Mouse (Mus musculus) myocyte (in vitro differentiated cells): ENCODE results near the gene Gcnt3.

ENCODE experiments used
- CEBPB ChIP-seq: IDR thresholded peaks from 2 replicates; pipeline ENCODE4 v1.6.1; 2011; ENCODE audit warnings: mild to moderate bottlenecking, moderate library complexity; ENCODE audit not compliant: poor library complexity, insufficient read depth, severe bottlenecking
- E2F4 ChIP-seq: IDR thresholded peaks from one replicate; pipeline ENCODE4 v1.6.1; 2011; ENCODE audit warnings: mild to moderate bottlenecking, control low read depth, moderate library complexity; ENCODE audit not compliant: insufficient read depth
- MAX ChIP-seq: IDR thresholded peaks from one replicate; pipeline ENCODE4 v1.6.1; 2011; ENCODE audit warnings: low read depth, mild to moderate bottlenecking, control low read depth
- MYOD1 ChIP-seq, 3 experiments: IDR thresholded peaks; one replicate each; pipeline ENCODE4 v1.6.1; 2011; ENCODE audit warnings: control low read depth in 2 of 3, low read depth in 2 of 3, mild to moderate bottlenecking in 2 of 3, moderate library complexity in 1 of 3; ENCODE audit not compliant: insufficient read length in 2 of 3, control insufficient read depth in 1 of 3
- MYOG ChIP-seq, 3 experiments: IDR thresholded peaks; one replicate each; pipeline ENCODE4 v1.6.1; 2011; ENCODE audit warnings: control low read depth in 2 of 3, low read depth in 2 of 3, mild to moderate bottlenecking in 2 of 3; ENCODE audit not compliant: insufficient read length in 2 of 3, control insufficient read depth in 1 of 3, insufficient read depth in 1 of 3
- POLR2A ChIP-seq: IDR thresholded peaks from one replicate; pipeline ENCODE4 v1.6.1; 2011; ENCODE audit warnings: low read depth, mild to moderate bottlenecking, control low read depth, moderate library complexity; ENCODE audit not compliant: insufficient read length
- REST ChIP-seq: IDR thresholded peaks from one replicate; pipeline ENCODE4 v1.6.1; 2011; ENCODE audit warnings: mild to moderate bottlenecking, control low read depth, moderate library complexity; ENCODE audit not compliant: insufficient read depth, insufficient read length
- TCF12 ChIP-seq: IDR thresholded peaks from one replicate; pipeline ENCODE4 v1.6.1; 2011; ENCODE audit warnings: mild to moderate bottlenecking, control low read depth; ENCODE audit not compliant: poor library complexity, insufficient read depth, severe bottlenecking
- USF1 ChIP-seq: IDR thresholded peaks from one replicate; pipeline ENCODE4 v1.6.1; 2011; ENCODE audit warnings: low read depth, mild to moderate bottlenecking, control low read depth, moderate library complexity

- no peak for TF ChIP-seq REST
- no peak for TF ChIP-seq USF1
- no peak for TF ChIP-seq POLR2A
- TF ChIP-seq TCF12 = no peak
- TF ChIP-seq MYOG (IDR thresholded peaks at IDR 0.05; ENCODE audit: control insufficient read depth in 1 of 3, insufficient read depth in 1 of 3, insufficient read length in 2 of 3, low read depth in 2 of 3) = no peak
- no peak for TF ChIP-seq CEBPB
- no peak for TF ChIP-seq E2F4
- peak in 1 of 3 experiments; percentile 14 for TF ChIP-seq MYOD1 (IDR thresholded peaks at IDR 0.05; ENCODE audit: control insufficient read depth in 1 of 3, insufficient read length in 2 of 3, low read depth in 2 of 3)
- no peak for TF ChIP-seq MAX
Measured at GRCm38 (mm10) chr9:70046255-70046654, 8.4 kb upstream of the Gcnt3 start.
